Mouse (Mus musculus) cerebellum, adult 9-10 months (tissue): ENCODE results near the gene Olfr552.
A peak's percentile ranks its signal among the peaks of the same experiment; 100 is the strongest.
"Not testable (repeated sequence)": the region's sequence is repeated elsewhere in the genome, so short reads cannot be mapped to it uniquely, and the experiment has no call there.

Source experiments
- DNase-seq: peaks from one replicate; pipeline ENCODE4 v3.0.0; 2022

Gene Olfr552

DNA sequence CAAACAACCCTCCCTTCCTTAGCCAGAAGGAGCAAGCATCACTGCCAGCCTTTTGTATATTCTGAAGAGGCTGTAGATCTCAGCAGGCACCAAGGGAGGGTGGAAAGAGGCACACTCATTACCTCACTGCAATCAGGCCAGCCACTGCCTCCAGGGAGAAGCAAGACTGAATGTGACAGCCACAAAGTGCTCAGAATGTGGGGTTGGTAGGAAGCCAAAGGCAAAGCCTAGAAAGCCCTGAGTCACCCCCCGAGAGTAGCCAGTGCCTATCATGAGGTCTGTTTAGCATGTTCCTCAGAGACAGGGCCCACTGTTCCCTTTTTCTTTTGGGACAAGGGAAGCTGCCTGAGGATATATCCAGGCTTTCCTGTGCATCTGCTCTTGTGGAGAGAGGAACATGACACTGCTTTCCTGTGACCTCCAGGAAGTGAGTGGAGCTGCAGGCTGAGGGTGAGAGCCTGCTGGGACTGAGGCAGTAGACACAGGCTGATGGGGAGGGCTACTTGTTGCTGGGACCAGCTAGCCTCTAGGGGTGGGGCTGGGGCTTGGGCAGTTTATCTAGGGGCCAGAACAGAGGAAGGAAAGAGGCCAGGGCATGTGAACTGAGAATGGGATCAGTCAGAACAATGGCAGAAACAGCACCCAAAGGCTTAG lies at the start of gene Olfr552:
Gene Olfr552 (plus strand): TSS at position 393 of the 654 bp plus-strand sequence.
- no peak for DNase-seq

DNA sequence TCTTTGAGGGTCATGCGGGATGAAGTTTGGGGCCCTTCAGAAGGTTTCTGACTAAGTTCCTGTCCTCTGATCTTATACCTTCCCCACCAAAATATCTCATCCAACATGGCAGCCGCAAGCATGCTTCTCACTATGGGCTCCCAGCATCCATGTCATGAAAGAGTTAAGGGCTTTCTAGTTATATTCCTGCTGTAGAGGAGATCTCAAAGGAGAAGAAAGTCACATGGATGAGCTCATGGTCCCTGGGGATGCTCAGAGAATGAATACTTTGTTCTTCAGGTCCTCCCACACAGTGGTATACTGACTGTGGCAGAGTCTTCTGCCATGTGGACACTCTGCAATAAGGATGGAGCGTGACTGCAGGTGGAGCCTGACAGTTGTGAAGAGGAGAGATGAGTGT lies 48.0 kb upstream of the Olfr552 start, which contains the start of gene Olfr549:
Gene Olfr549 (plus strand): TSS at position 301 of the 400 bp plus-strand sequence.
- no peak for DNase-seq

DNA sequence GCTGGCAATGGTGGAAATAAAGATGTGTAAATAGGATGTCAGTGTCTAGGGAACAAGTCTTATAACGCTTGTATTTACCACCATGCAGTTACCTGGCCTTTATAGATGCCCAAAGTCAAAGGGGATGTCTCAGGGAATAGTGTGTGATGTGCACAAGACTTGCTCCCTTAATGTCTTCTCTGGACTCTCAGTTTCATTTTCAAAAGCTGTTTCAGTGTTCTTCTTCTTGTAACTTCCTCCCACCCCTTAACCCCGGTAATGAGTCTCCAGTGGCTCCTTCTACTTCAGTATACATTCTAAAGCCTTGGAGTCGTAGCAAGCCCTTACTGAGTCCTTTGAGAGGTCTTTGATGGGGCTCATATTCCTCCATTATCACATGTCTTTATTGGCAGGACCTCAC lies 44.3 kb upstream of the Olfr552 start:
- DNase-seq = no peak

DNA sequence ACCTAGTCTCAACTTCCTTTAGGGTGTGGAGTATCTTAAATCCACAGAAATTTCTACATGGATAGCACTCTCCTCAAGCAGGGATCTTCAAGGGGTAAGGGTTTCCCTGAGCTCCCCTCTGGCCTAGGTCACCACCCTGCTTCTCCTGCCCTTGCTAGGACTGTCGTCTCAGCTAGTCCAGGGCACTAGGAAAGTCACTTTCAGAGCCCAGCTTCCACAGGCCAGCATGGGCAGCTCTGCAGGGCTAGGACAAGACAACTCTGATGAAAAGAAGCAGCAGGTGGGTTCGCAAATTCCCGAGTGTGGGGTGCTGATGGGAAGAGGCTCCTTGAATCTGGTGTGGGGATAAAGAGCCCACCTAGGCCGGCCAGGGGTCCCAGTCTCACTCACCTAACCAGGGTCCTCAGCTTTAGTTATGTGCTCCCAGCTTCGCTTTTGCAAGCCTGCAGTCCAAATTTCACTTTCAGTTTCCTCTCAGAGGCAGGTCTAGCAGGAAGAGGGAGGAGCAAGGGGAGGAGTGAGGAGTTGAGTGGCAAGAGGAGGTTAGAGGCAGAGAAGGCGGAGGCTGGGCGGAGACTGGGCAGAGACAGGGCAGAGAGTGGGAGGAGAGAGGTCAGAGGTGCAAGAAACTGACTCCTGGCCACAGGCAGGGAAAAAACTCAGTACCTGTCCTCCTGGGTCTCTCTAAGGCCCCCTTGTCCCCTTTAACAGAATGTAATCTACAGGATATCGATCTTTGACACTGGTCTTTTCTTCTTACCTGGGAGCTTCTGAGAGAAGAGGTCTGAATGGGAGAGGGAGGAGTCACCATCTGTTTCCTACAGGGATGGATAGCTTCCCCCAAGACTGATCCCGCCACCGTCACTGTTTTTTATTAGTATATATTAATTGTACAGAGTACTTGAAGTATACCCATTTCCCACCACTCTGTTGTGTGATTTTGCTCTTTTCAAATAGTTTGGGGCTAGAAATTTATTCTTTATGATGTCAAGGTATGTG lies 32.3 kb upstream of the Olfr552 start, which contains the start of gene Trim21:
Gene Trim21 (minus strand): TSS at position 488 of the 999 bp plus-strand sequence.
- DNase-seq = peak; percentile 58

DNA sequence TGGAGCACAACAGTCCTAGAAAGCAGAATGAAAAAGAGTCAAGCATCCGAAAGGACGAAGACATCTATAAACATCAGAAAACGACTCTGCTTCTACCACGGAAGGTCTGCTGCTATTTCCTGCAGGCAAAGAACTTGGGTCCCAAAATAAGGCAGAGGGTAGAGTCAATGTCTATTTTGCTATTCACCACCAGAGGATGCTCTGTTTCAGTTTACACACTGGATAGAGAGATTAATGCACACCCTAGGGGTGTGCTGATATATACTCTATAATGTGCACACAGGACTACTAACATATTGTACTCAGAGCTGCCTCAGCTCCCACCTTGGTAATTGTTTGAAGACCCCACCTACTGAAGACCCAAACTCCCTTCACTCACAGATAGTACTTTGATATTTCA lies 31.4 kb upstream of the Olfr552 start:
- no peak for DNase-seq

DNA sequence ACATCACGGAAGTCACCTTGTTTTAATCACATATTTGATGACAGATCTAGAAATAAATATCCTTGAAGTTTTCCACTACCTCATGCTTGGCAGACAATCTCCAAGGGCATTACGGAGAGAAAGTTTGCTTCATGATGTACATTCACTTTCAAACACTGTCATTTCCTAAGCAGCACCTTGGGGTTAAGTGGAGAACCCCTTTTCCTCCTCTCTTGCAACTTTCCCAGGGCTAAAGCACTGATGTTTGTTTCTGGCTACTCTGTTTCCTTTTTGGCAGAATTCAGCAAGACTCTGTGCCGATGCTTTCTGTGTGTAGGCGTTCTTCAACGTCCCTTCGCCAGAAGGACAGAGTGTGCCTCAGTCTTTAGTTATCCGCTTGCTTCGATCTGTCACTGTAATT lies 26.4 kb upstream of the Olfr552 start, which contains the start of gene Olfr550:
Gene Olfr550 (plus strand): TSS at position 301 of the 400 bp plus-strand sequence.
- no peak for DNase-seq

DNA sequence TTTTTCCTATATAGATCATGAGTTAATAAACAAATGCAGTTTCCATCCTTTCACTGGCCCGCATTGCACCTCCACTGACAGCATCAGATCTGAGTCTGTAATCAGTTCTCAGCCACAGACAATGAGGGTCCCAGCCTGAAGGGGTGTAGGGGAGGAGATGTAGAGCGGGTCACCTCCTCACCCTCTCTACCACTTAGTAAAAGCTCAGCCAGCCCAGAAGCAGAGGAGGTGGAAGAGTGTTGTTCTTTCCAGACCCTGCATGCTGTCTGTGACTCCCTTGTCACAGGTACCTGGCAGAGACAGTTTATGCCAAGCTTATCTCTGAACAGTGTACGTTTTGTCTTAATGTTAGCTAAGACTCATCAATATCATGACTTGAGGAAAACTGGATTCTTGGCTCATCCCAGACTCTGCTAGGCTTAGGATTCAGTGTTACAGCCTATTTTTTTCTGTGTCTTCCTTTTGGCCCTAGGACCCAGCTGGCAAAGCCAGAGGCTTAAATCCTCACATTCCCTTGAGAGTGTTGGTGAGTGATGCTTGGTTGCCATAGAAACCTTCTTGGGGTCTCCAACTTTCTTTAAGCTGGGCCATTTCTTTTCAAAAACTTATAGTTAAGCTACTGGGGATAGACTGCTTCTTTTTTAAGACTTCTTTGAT lies 24.3 kb upstream of the Olfr552 start:
- no peak for DNase-seq

DNA sequence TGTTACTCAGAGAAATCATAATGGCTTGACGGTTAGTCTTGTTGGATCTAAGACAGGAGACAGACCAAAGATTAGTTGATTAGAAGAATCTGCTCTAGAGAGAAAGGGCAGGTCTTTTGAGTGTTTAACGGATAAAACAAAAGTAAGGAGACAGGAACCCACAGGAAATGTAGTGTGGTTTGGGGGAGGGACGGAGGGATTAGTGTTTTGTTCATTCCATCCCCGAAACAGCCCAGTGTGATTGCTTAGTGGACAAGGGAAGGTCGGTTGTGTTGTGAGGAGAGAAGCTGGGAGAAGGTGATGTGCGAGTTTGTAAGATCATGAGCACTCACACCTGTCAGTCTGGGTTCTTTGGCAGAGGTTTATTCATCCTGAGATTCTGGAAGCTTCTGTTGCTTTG lies 21.6 kb upstream of the Olfr552 start:
- no peak for DNase-seq

DNA sequence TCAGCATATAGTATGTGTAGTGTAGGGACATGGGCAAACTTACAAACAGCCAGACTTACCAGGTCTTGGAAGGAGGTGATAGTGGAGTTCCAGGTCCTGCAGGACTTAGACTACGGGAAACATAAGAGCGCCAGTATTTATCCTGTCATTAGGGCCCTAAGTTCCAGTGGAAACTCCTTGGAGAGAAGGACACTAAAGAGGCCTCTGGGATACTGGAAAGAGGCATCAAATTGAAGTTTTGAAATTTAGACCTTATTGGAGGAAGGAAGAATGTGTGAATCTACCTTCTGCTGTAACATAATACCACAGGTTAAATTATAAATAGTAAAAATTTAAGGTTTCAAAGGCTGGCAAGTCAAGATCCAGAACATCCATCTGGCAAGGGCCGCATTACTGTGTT lies 5.8 kb upstream of the Olfr552 start, which contains the start of gene Olfr551:
Gene Olfr551 (minus strand): TSS at position 101 of the 400 bp plus-strand sequence.
- no peak for DNase-seq

DNA sequence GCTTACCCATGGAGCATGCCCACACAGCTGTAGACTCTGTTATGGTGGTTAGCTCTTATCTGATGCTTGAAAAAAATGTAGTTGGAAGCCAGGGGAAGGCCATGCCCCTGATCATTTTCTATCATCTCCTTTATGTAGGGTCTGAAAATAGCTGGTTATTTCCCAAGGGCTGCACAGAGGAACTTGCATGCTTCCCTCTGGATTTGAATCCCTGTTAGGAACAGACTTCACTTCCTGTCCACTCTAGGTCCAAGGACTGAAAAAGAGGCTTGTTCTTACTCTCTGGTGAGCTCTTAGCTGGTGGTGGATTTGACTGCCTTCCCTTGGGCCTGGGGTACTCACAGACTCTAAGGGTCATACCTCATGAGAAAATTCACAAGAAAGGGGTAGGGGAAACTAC lies 20.5 kb downstream of the Olfr552 start, which contains the start of gene Olfr553:
Gene Olfr553 (minus strand): TSS at position 101 of the 400 bp plus-strand sequence.
- DNase-seq = no peak

DNA sequence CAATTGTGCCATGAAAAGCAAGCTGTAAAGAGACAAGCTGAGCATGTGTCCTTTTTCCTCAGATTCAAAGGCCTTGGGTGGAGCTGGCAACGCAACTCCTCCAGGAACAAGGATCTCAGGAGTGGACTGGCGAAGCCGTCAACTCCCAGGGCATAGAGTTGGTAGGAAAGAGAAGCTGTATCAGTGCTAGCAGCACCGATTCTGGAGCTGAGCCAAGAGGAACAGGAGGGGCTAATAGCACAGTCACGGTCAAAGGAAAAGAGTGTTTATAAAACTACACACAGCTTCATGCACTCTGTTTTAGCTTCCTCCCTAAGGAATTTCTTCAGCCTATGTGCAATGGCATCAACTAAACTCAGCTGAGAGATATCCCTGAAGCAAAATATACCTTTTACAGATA lies 22.0 kb downstream of the Olfr552 start:
- no peak for DNase-seq

DNA sequence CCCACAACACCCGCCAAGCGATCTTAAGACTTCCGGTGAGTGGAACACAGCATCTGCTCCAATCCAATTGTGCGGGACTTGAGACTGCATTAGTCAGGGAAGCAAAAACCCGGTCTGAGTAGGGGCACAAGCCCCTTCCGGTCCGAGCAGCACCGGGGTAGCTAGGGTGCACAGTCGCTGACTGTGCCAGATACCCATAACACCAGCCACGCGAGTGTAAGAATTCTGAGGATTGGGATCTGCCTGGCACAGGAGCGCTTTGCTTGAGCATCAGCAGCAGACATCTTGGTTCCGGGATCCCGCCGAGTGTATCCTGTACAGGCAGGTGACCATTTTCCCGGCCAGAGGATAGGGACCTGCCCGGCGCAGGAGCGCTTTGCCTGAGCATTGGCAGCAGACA lies 22.8 kb downstream of the Olfr552 start:
- DNase-seq = peak; percentile 3

DNA sequence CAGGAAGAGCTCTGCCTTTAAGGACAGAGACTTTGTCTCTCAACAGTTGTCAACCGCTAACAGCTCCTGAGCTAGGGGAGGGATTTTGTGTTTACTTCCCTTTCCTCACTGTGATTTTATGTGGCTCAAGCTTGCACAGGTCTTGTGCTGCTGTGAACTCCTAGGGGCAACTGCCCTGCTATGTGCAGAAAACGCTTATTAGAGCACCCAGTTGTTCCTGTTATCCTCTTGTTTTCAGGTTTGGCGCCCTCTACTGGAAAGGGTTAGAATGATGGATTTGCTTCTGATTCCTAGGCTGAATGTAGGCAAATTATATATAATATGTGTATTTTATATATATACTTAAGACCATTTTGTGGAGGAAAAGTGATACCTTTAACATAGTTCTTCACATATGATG lies 39.1 kb downstream of the Olfr552 start:
- peak; percentile 39 for DNase-seq

DNA sequence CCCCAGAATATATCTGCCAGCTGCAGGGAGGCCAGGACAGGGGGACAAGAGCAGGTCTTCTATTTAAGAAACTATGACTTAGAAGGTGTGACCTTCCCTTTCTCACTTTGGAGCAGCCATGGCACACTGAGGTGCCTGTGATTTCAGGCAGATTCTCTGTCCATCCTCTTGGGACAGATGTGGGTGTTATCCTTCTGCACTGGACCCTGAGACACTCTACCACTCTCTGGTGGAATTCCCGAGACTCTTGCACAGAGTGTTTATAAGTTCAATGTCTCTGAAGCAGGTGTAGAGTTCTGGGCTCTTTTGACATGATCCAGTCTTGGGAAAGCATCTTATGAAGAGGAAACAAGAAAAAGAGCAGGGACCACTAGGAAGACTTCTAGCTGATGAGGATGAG lies 40.6 kb downstream of the Olfr552 start, which contains the start of gene Olfr554:
Gene Olfr554 (plus strand): TSS at position 301 of the 400 bp plus-strand sequence.
- DNase-seq = no peak

DNA sequence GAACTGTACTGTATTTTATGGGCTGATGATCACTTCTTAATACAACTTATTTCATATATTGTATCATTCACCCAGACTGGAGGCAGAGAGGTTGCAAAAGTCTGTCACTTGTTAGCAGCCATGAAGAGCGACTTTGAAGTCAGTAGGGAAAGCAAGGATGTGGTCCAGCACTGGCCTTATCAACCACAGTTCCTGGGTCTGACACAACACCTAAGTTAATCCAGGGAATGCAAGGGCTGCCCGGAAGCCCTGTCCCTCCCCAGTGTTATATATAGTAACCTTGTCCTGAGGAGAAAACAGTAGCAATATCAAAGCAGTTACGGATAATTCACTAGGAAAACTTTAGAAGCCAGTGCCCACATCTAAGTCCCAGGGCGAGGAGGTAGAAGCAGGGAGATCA lies 47.4 kb downstream of the Olfr552 start:
- DNase-seq = not testable (repeated sequence)
